Mouse (Mus musculus) macrophage (primary cell): ENCODE measurements around the gene Laptm5. TPM values are rescaled to one million over a fixed set of nuclear protein-coding genes. Genes with fewer than 3 reads are reported as not detected.

ENCODE experiments used
- H3K27ac ChIP-seq: fragments of 350-480 bp; formaldehyde crosslinking; 2 replicates; pipeline ENCODE4 v1.9.0; 2021
- H3K36me3 ChIP-seq: fragments of 350-480 bp; formaldehyde crosslinking; 2 replicates; pipeline ENCODE4 v1.9.0; 2021; ENCODE audit errors: inconsistent target
- H3K4me3 ChIP-seq: fragments of 350-480 bp; formaldehyde crosslinking; 2 replicates; pipeline ENCODE4 v1.9.0; 2021; ENCODE audit errors: inconsistent target
- H3K79me2 ChIP-seq: fragments of 350-480 bp; formaldehyde crosslinking; 2 replicates; pipeline ENCODE4 v1.9.0; 2021; ENCODE audit errors: inconsistent target
- WGBS: methylation state at CpG from one replicate; pipeline ENCODE4 v1.1.7; 2026; ENCODE audit warnings: inconsistent platforms; ENCODE audit not compliant: missing documents; 5-methylcytosine and 5-hydroxymethylcytosine counted together
- polyA plus RNA-seq: library from polyadenylated mRNA; stranded (reverse); fragments of 250-400 nt; gene quantifications from 3 replicates; pipeline ENCODE4 v1.2.4, GENCODE M21; 2018; ENCODE audit warnings: inconsistent platforms
- total RNA-seq, 78 experiments: library from RNA; depleted of rRNA; stranded (reverse); fragments of 250-400 nt; gene quantifications; 1 replicate in 9 of 78; 2 replicates in 24 of 78; 3 replicates in 43 of 78; 4 replicates in 2 of 78; pipeline ENCODE4 v1.2.4; 2018; ENCODE audit warnings: inconsistent platforms in 56 of 78

Gene Laptm5
- 100 to 1,000 TPM in 20 of 26 experiments, 10 to 100 TPM in 6; 40.7 to 813 (median 353) TPM for total RNA-seq (2018; cell fraction: chromatin; rRNA removed)
- 1,000 to 10,000 TPM in 25 of 26 experiments, 100 to 1,000 TPM in 1; 986 to 2,150 (median 1,338) TPM for total RNA-seq (2018; cell fraction: cytosol; rRNA removed)
- total RNA-seq (2018; cell fraction: nucleus; rRNA removed) = 1,000 to 10,000 TPM in 13 of 26 experiments, 100 to 1,000 TPM in 13; 156 to 1,616 (median 999) TPM
- 1,448 to 1,968 TPM (median 1,759 TPM) in 3 replicates for polyA plus RNA-seq

GRCm38 (mm10) chr4:130913077-130913476 is at the start of gene Laptm5:
Laptm5 (plus strand) TSS chr4:130913125.
- Histone ChIP-seq H3K36me3 (no peaks in the 10 kb centered on the region), H3K27ac (peak within 1 kb of the TSS; percentile 100), H3K4me3 (peak within 1 kb of the TSS; percentile 92), H3K79me2 (peaks cover 51% of the 10 kb centered on the region)
- WGBS = 6% methylated on average over 6 of the region's 11 CpGs

GRCm38 (mm10) chr4:130865460-130865859 is 47.5 kb upstream of the Laptm5 start:
- 39% methylated on average over 9 of the region's 9 CpGs for WGBS
- Histone ChIP-seq H3K36me3 (no peaks in the 10 kb centered on the region), H3K79me2 (no peaks in the 10 kb centered on the region), H3K27ac (no peak overlapping the region), H3K4me3 (no peak overlapping the region)

- WGBS = 50% methylated on average over 8 of the region's 8 CpGs
- no peaks in the 10 kb centered on the region for H3K36me3 ChIP-seq
- H3K4me3 ChIP-seq = no peak overlapping the region
- no peak overlapping the region for H3K27ac ChIP-seq
- H3K79me2 ChIP-seq = no peaks in the 10 kb centered on the region
Observed at GRCm38 (mm10) chr4:130865901-130866371, 47.0 kb upstream of the Laptm5 start.

GRCm38 (mm10) chr4:130867940-130868339 is 45.0 kb upstream of the Laptm5 start:
- no peak overlapping the region for H3K4me3 ChIP-seq

GRCm38 (mm10) chr4:130868803-130869202 is 44.1 kb upstream of the Laptm5 start:
- Histone ChIP-seq H3K79me2 (no peaks in the 10 kb centered on the region), H3K27ac (no peak overlapping the region), H3K36me3 (no peaks in the 10 kb centered on the region), H3K4me3 (no peak overlapping the region)
- 45% methylated on average over 4 of the region's 5 CpGs for WGBS

More at GRCm38 (mm10) chr4:130867940-130868339, 45.0 kb upstream of the Laptm5 start:
- Histone ChIP-seq H3K36me3 (no peaks in the 10 kb centered on the region), H3K27ac (no peak overlapping the region), H3K79me2 (no peaks in the 10 kb centered on the region)
- 61% methylated on average over 6 of the region's 6 CpGs for WGBS

GRCm38 (mm10) chr4:130872414-130872813 is 40.5 kb upstream of the Laptm5 start:
- WGBS = 76% methylated on average over 11 of the region's 11 CpGs

GRCm38 (mm10) chr4:130873440-130873839 is 39.5 kb upstream of the Laptm5 start:
- Histone ChIP-seq H3K79me2 (no peaks in the 10 kb centered on the region), H3K4me3 (no peak overlapping the region), H3K27ac (no peak overlapping the region), H3K36me3 (no peaks in the 10 kb centered on the region)
- whole genome bisulfite sequencing = 79% methylated on average over 5 of the region's 5 CpGs

More at GRCm38 (mm10) chr4:130872414-130872813, 40.5 kb upstream of the Laptm5 start:
- H3K27ac ChIP-seq = no peak overlapping the region
- H3K36me3 ChIP-seq = no peaks in the 10 kb centered on the region
- no peaks in the 10 kb centered on the region for H3K79me2 ChIP-seq
- H3K4me3 ChIP-seq = no peak overlapping the region

GRCm38 (mm10) chr4:130874601-130875000 is 38.3 kb upstream of the Laptm5 start:
- 32% methylated on average over 10 of the region's 10 CpGs for WGBS
- H3K79me2 ChIP-seq = no peaks in the 10 kb centered on the region
- H3K27ac ChIP-seq = no peak overlapping the region
- H3K36me3 ChIP-seq = no peaks in the 10 kb centered on the region
- H3K4me3 ChIP-seq = no peak overlapping the region

- no peaks in the 10 kb centered on the region for H3K79me2 ChIP-seq
- H3K36me3 ChIP-seq = no peaks in the 10 kb centered on the region
- 70% methylated on average over 13 of the region's 14 CpGs for WGBS
Observed at GRCm38 (mm10) chr4:130876016-130876726, 36.8 kb upstream of the Laptm5 start.

GRCm38 (mm10) chr4:130878273-130879047 is 34.5 kb upstream of the Laptm5 start:
- Histone ChIP-seq H3K4me3 (no peak overlapping the region), H3K36me3 (no peaks in the 10 kb centered on the region), H3K27ac (no peak overlapping the region), H3K79me2 (no peaks in the 10 kb centered on the region)
- WGBS = 10% methylated on average over 21 of the region's 21 CpGs

More at GRCm38 (mm10) chr4:130876016-130876726, 36.8 kb upstream of the Laptm5 start:
- Histone ChIP-seq H3K27ac (no peak overlapping the region), H3K4me3 (no peak overlapping the region)

- 100% methylated on average over 1 of the region's 1 CpGs for WGBS
- no peak overlapping the region for H3K27ac ChIP-seq
- H3K36me3 ChIP-seq = no peaks in the 10 kb centered on the region
- H3K4me3 ChIP-seq = no peak overlapping the region
- no peaks in the 10 kb centered on the region for H3K79me2 ChIP-seq
Observed at GRCm38 (mm10) chr4:130879048-130879384, 33.9 kb upstream of the Laptm5 start.

- no peak overlapping the region for H3K4me3 ChIP-seq
- no peaks in the 10 kb centered on the region for H3K36me3 ChIP-seq
- no peaks in the 10 kb centered on the region for H3K79me2 ChIP-seq
- H3K27ac ChIP-seq = no peak overlapping the region
- WGBS = 85% methylated on average over 5 of the region's 5 CpGs
Observed at GRCm38 (mm10) chr4:130881336-130881735, 31.6 kb upstream of the Laptm5 start.

- Histone ChIP-seq H3K4me3 (no peak overlapping the region), H3K79me2 (no peaks in the 10 kb centered on the region), H3K27ac (no peak overlapping the region), H3K36me3 (no peaks in the 10 kb centered on the region)
- 79% methylated on average over 12 of the region's 15 CpGs for WGBS
Observed at GRCm38 (mm10) chr4:130882762-130883161, 30.2 kb upstream of the Laptm5 start.

GRCm38 (mm10) chr4:130883820-130884533 is 28.9 kb upstream of the Laptm5 start:
- Histone ChIP-seq H3K79me2 (no peaks in the 10 kb centered on the region), H3K36me3 (no peaks in the 10 kb centered on the region), H3K27ac (no peak overlapping the region), H3K4me3 (no peak overlapping the region)
- 85% methylated on average over 13 of the region's 13 CpGs for WGBS
